Mouse (Mus musculus) embryo, embryonic 10.5 days (tissue): ENCODE results near the gene Neurod6.

ENCODE experiments used
- DNase-seq: peaks from one replicate; pipeline ENCODE4 v3.0.0-alpha.2; 2015; ENCODE audit warnings: low spot score

The Neurod6 gene

DNA sequence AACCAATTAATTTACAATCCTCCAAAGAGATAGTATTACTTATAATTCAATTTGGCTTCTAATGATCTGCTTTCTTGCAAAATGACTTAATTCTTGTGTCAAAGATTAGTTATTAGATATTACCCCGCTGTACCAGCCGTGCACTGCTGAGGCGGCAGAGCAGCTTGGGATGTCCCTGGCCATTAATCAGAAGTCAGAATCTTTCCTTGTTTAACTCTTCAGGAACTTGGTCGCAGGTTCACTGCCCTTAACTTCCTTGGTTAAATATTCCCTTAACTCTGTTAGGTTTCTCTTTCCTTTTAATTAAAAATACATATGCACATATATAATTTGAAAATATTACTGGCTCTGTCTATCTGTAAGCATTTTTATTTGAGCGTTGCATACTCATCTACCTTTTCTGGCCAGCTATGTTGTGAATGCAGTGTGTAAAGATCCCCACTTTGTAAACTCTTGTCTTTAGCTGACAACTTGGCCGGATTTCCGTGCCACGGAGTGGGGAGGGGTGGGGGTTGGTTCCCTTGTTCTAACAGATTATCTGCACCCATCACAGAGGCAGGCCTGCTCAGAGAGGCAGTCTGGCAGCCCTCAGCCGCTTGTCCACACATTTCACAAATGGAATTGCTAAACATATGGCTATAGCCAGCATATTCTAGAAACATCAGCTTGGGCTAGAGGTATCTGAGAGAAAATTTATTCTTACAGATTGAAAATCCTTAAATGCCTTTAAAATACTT is 34.1 kb downstream of the Neurod6 start:
- DNase-seq, result no peak

- DNase-seq, result no peak
Observed at GRCm38 (mm10) chr6:55646111-55646823, 34.8 kb downstream of the Neurod6 start.

DNA sequence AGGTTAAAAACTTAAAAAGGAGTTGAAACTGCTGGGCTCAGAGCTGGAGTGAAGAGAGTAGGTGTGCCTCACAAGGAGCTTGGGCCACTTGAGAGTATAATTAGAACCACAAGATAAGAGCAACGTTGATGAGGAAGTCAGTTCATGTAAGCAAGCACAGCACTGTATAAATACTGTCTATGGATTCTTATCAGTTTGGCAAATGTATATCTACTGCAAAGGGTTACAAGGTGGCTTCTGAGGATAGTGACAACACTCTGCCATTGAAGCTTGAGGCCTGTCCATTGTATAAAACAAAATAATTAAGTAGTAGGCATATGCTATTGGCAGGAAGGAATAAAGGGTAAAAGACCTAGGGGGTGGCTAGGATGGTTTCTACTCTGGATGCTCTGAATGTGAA is 46.4 kb downstream of the Neurod6 start:
- no peak for DNase-seq
